Comparison of ENCODE assay signal across 7 mouse cellular contexts in the genomic region with DNA sequence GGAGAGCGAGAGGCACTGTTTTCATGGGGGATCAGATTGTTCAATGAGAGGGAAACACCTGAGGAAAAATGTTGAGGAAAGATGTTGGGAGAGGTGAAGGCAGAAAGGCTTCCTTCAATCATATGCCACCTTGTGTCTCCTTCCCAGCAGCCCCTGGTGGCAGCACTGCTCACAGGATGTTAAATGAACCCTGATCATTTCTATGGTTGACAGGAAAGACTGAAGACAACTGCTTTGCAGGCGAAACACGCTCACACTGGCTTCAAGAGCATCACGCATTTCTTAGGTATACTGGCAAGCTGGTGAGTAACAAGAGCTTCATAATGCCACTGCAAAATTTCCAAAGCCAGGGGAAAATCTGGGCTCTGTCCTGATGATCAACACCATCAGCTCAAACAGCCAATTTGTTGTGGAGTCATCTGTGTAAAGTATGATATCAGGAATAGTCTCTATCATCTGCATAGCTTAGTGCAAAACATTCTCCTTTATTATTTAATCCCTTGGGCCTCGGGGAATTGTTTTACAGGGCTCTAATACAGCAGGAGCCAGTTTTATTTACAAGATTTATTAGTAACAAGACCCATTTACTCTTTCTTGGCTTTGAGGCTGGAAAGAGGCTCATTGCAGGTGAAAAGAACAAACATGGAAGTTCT.
"Had no signal": no experiment of that assay in that cellular context is flagged by ENCODE, and none has a peak within 500 bp of the region (broad histone marks: within the 10 kb centered on the region; RNA-seq: fewer than 3 reads in every experiment).

No protein-coding gene starts in this region.

- H3K27me3 ChIP-seq: midbrain, embryonic 13.5 days had no signal

- H3K36me3 ChIP-seq: limb, embryonic 13.5 days; midbrain, embryonic 13.5 days had no signal

- H3K9ac ChIP-seq: limb, embryonic 13.5 days; liver, embryonic 14.5 days; midbrain, embryonic 13.5 days had no signal

- H3K4me2 ChIP-seq: limb, embryonic 13.5 days; midbrain, embryonic 13.5 days had no signal

- H3K27ac ChIP-seq: limb, embryonic 13.5 days; liver, embryonic 14.5 days; midbrain, embryonic 13.5 days had no signal

- H3K4me3 ChIP-seq: limb, embryonic 13.5 days; midbrain, embryonic 13.5 days had no signal

- H3K9me3 ChIP-seq: limb, embryonic 13.5 days; midbrain, embryonic 13.5 days had no signal

- H3K4me1 ChIP-seq: midbrain, embryonic 13.5 days had no signal

- DNase-seq: kidney, adult 2 months; kidney, postnatal 36 days; lung, adult 18-20 months; right cerebral cortex, postnatal 4 days had no signal
